Mouse (Mus musculus): ENCODE results near the gene Cwc27.

The Cwc27 gene

DNA sequence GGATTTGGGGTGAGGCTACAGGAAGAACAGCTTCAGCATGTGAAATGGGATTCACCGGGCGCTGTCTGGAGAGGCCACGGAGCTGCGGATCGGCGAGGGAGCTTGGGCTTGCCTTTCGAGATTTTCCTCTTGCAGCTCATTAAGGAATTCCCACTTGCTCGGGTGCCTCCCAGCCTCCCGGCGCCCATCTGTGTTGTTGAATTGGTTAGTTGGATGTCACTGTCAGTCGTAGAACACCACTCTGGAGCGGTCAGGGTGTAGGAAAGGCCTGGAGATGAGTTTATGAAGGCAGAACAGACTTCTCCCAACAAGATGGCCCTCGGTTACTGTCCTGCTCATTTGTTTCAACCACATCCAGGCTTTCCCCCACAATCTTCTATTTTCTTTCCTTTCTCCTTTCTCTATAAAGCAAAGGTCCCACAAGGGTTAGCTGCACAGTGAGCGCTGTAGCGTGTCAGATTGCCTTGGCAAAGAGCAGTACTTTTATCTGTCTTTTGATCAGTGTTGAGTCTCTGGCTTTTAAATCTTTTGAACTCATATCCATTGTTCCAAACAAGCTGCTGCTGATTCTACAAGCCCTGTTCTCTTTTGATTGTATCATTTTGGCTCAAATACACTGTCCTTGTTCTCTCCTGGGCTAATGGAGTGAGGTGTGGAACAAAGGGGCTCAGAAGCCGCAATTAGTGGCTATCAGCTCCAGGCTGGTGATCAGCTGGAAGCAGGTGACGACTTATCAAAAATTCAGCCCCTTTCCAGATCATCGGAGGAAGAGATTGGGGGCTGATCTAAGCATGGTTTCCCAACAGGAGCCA, 200.7 kb downstream of the Cwc27 start:
- intact Hi-C loops (cut with DNase I): no loop called here

GRCm38 (mm10) chr13:104615111-104615510, 201.8 kb downstream of the Cwc27 start:
- intact Hi-C loops (cut with DNase I): no loop called here

DNA sequence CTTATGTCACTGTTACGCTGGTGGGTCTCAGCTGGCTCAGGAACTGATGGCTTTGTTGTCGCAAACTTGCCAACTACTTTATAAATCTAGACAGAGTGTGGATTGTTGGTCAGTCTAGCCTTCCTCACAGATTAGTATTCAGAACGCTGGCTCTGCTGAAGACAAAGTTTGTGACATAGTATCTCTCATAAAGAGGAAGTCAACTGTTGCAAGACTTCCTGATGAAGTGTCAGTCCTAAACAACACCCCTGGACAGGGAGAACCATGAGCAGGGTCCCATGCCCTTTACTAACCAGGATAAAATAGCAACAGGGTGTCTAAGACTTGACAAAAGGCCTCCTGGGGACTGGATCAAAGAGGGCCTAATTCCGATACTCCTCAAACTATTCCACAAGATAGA, 205.6 kb downstream of the Cwc27 start:
- intact Hi-C loops (cut with DNase I): no loop called here

DNA sequence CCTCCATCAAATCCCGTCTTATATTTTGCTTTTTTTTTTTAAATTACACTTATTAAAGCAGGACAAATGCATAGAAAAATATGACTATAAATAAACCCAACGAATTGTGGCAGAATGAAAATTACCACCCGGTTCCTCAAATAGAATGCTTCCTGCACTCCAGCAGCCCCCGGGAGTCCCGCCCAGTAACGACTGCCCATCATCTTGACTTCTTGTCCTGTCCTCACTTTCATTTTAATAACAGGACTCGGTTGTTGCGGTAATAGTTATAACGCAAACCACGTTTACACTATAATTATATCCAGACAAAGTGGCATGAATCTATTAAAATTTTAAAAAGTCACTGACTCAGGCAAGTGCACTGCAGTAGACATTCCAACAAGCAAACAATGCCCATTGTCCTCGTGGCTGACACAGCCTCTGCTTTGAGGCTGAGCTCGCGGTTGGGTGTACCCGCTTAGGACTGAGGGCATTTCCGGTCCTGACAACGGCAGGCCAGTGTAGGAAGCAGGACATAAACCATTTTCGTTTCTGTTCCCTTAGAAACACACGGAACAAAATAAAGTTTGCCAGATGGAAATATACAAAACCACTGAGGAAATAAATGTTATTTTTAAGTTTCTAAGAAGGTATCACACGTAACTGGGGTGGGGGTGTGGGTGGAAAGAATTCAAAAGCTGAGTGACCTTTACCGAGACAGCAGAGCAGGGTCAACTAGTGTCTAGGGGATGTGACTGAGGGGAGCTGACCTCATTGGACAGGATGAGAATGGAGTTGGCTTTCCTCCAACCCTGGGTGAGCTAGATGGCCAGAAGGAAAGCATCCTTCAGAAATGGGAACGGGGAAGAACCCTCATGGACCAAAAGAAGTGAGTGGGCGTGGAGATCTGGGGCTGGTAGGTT, 206.5 kb downstream of the Cwc27 start:
- intact Hi-C loops (cut with DNase I): no loop called here

DNA sequence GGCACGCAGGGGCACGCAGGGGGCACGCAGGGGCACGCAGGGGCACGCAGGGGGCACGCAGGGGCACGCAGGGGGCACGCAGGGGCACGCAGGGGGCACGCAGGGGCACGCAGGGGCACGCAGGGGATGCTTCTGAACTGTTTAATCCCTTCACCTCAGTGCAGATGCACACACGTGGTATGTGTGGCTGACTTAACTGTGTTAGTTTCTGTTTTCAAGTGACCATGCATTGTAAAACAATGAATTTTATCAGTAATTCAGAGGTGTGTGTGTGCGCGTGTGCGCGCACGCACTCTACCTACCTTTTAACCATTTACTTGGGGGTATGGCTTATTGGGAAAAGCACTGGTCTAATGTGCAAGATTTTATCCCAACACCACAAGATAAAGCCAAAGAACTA, 208.4 kb downstream of the Cwc27 start:
- intact Hi-C loops (cut with DNase I): no loop called here

- intact Hi-C loops (cut with DNase I): no loop called here
These were observed 210.0 kb downstream of the Cwc27 start for GRCm38 (mm10) chr13:104606786-104607580.

- intact Hi-C loops (cut with DNase I): no loop called here
These were observed 211.8 kb downstream of the Cwc27 start for GRCm38 (mm10) chr13:104605111-104605510.

- intact Hi-C loops (cut with DNase I): no loop called here
These were observed 214.7 kb downstream of the Cwc27 start for GRCm38 (mm10) chr13:104602197-104602596.

GRCm38 (mm10) chr13:104601783-104602182, 215.2 kb downstream of the Cwc27 start:
- intact Hi-C loops (cut with DNase I): no loop called here

GRCm38 (mm10) chr13:104596199-104596598, 220.7 kb downstream of the Cwc27 start:
- intact Hi-C loops (cut with DNase I): no loop called here

DNA sequence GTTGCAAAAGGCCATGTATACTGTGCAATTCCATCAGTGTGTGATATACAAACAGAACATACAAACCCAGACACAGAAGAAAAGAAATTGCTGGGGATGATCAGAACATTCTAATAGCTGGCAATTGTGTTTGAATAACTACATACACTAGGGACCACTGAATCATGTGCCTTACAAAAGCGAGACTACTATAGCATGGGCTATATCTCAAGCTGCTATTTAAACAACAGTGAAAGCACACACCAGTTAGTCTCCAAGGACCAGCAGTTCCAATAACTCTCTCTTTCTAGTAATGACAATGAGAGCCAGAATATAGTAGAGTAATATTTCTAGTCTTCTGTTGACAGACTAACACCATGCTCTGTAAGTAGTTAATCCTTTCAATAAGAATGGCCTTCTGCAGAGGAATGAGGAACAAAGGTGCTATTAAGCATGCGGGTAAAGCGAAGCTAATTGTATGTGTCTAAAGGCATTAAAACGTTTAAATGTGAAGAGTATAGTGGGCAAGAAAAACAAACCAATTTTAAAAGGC, 222.1 kb downstream of the Cwc27 start:
- intact Hi-C loops (cut with DNase I): no loop called here

GRCm38 (mm10) chr13:104590931-104591330, 226.0 kb downstream of the Cwc27 start:
- intact Hi-C loops (cut with DNase I): no loop called here

GRCm38 (mm10) chr13:104590097-104590607, 226.8 kb downstream of the Cwc27 start:
- intact Hi-C loops (cut with DNase I): no loop called here

GRCm38 (mm10) chr13:104588383-104588782, 228.6 kb downstream of the Cwc27 start:
- intact Hi-C loops (cut with DNase I): no loop called here
